15 mouse cellular contexts compared by ENCODE assay signal in the genomic region with DNA sequence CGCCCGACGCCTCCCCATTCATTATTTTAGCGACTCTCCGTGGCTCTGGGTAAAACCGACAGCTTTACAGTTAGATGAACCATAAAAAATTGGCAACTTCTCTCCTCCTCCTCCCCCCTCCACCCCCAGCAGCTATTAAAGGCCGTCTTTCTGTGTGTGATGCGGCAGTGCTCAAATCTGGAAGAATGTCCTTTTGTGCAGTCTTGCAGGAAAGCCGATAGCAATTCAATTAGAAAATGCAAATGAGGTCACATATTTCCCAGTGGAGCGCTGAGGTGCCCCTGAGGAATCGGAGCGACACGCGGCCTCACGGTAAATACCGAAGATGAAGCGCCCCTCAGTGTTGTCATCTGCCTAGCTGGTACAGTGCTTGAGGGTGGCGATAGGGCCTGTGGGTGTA.
A peak's percentile ranks its signal among the peaks of the same experiment; 100 is the strongest.
DNase-seq lines count a peak whose midpoint lies in the region; ATAC-seq lines count a peak whose summit lies in the region.
"Had no signal": no experiment of that assay in that cellular context is flagged by ENCODE, and none has a peak within 500 bp of the region (broad histone marks: within the 10 kb centered on the region; RNA-seq: fewer than 3 reads in every experiment).

No protein-coding gene starts in this region.

- no peak overlapping the region for H3K9ac ChIP-seq in embryonic facial prominence, embryonic 14.5 days (ENCODE audit: low read depth, low read length)
- H3K9ac ChIP-seq in hindbrain, embryonic 14.5 days = no peak overlapping the region
- no peak overlapping the region for H3K9ac ChIP-seq in neural tube, embryonic 13.5 days
- H3K9ac ChIP-seq in intestine, embryonic 16.5 days (ENCODE audit: low read depth, low read length) = no peak overlapping the region
- H3K9ac ChIP-seq: heart, embryonic 13.5 days had no signal

- ATAC-seq in embryonic facial prominence, embryonic 14.5 days (ENCODE audit: low read depth) = peak; percentile 44; the same call in 1 of the 2 replicates
- ATAC-seq in hindbrain, embryonic 14.5 days (ENCODE audit: low FRiP score) = peak; percentile 83
- peak; percentile 90 for ATAC-seq in neural tube, embryonic 13.5 days (ENCODE audit: low read depth)
- no peak for ATAC-seq in intestine, embryonic 16.5 days

- H3K27me3 ChIP-seq in embryonic facial prominence, embryonic 14.5 days (replicated peaks; ENCODE audit: control insufficient read depth, insufficient read depth, low read length) = no peaks in the 10 kb centered on the region
- H3K27me3 ChIP-seq in embryonic facial prominence, embryonic 10.5 days (replicated peaks; ENCODE audit: low read depth, poor library complexity, severe bottlenecking) = no peaks in the 10 kb centered on the region
- H3K27me3 ChIP-seq in hindbrain, embryonic 14.5 days (ENCODE audit: control insufficient read depth, insufficient read depth, low read length) = no peaks in the 10 kb centered on the region
- no peaks in the 10 kb centered on the region for H3K27me3 ChIP-seq in neural tube, embryonic 13.5 days
- no peaks in the 10 kb centered on the region for H3K27me3 ChIP-seq in intestine, embryonic 16.5 days (replicated peaks; ENCODE audit: control insufficient read depth, insufficient read depth, low read length)
- H3K27me3 ChIP-seq: heart, embryonic 13.5 days had no signal

- no peak for DNase-seq in embryonic facial prominence, embryonic 14.5 days (ENCODE audit: low spot score)
- no peak for DNase-seq in embryonic facial prominence, embryonic 10.5 days (ENCODE audit: low spot score)
- DNase-seq in embryo, embryonic 10.5 days (ENCODE audit: low spot score) = peak; percentile 48
- peak; percentile 68 for DNase-seq in hindbrain, embryonic 14.5 days (ENCODE audit: low spot score)
- DNase-seq in thymus, postnatal 4 days = no peak
- DNase-seq in kidney, adult 18-20 months = no peak
- DNase-seq: adrenal gland, postnatal 36 days; cerebellum, postnatal 36 days; kidney, adult 2 months; lung, postnatal 14 days; thymus, postnatal 14 days had no signal

- no peak overlapping the region for H3K27ac ChIP-seq in embryonic facial prominence, embryonic 14.5 days (replicated peaks; ENCODE audit: low read depth, low read length)
- no peak overlapping the region for H3K27ac ChIP-seq in embryonic facial prominence, embryonic 10.5 days (replicated peaks)
- peak overlapping the region; percentile 70 for H3K27ac ChIP-seq in hindbrain, embryonic 14.5 days
- peak overlapping the region; percentile 86 for H3K27ac ChIP-seq in neural tube, embryonic 13.5 days (replicated peaks)
- no peak overlapping the region for H3K27ac ChIP-seq in intestine, embryonic 16.5 days (ENCODE audit: low read length)
- H3K27ac ChIP-seq: heart, embryonic 13.5 days had no signal

- H3K4me1 ChIP-seq in embryonic facial prominence, embryonic 14.5 days (ENCODE audit: control insufficient read depth, insufficient read depth, low read length) = no peaks in the 10 kb centered on the region
- peaks cover 21% of the 10 kb centered on the region for H3K4me1 ChIP-seq in embryonic facial prominence, embryonic 10.5 days
- H3K4me1 ChIP-seq in hindbrain, embryonic 14.5 days (replicated peaks; ENCODE audit: control insufficient read depth, insufficient read depth, low read length) = peaks cover 15% of the 10 kb centered on the region
- H3K4me1 ChIP-seq in neural tube, embryonic 13.5 days (replicated peaks) = peaks cover 34% of the 10 kb centered on the region
- no peaks in the 10 kb centered on the region for H3K4me1 ChIP-seq in intestine, embryonic 16.5 days (ENCODE audit: control insufficient read depth, insufficient read depth, low read length)

- H3K36me3 ChIP-seq in embryonic facial prominence, embryonic 14.5 days (ENCODE audit: control insufficient read depth, insufficient read depth, low read length) = no peaks in the 10 kb centered on the region
- no peaks in the 10 kb centered on the region for H3K36me3 ChIP-seq in embryonic facial prominence, embryonic 10.5 days (replicated peaks)
- no peaks in the 10 kb centered on the region for H3K36me3 ChIP-seq in hindbrain, embryonic 14.5 days (replicated peaks; ENCODE audit: control insufficient read depth, insufficient read depth)
- no peaks in the 10 kb centered on the region for H3K36me3 ChIP-seq in neural tube, embryonic 13.5 days
- H3K36me3 ChIP-seq in intestine, embryonic 16.5 days (ENCODE audit: control insufficient read depth, insufficient read depth, low read length) = no peaks in the 10 kb centered on the region
- H3K36me3 ChIP-seq: heart, embryonic 13.5 days had no signal

- H3K4me3 ChIP-seq in embryonic facial prominence, embryonic 14.5 days (ENCODE audit: low read depth, low read length) = no peak overlapping the region
- no peak overlapping the region for H3K4me3 ChIP-seq in embryonic facial prominence, embryonic 10.5 days
- H3K4me3 ChIP-seq in hindbrain, embryonic 14.5 days (replicated peaks; ENCODE audit: low read length) = no peak overlapping the region
- H3K4me3 ChIP-seq in neural tube, embryonic 13.5 days = no peak overlapping the region
- H3K4me3 ChIP-seq in intestine, embryonic 16.5 days (ENCODE audit: low read length) = no peak overlapping the region
- H3K4me3 ChIP-seq: heart, embryonic 13.5 days had no signal

- H3K4me2 ChIP-seq in embryonic facial prominence, embryonic 14.5 days (ENCODE audit: low read depth, low read length) = peak overlapping the region; percentile 18; the same call in 1 of the 2 replicates
- peak overlapping the region; percentile 31 for H3K4me2 ChIP-seq in hindbrain, embryonic 14.5 days (replicated peaks)
- peak overlapping the region; percentile 21 for H3K4me2 ChIP-seq in neural tube, embryonic 13.5 days
- no peak overlapping the region for H3K4me2 ChIP-seq in intestine, embryonic 16.5 days (ENCODE audit: low read depth, low read length)
- H3K4me2 ChIP-seq: heart, embryonic 13.5 days; liver, embryonic 11.5 days had no signal

- H3K9me3 ChIP-seq in embryonic facial prominence, embryonic 14.5 days (ENCODE audit: control insufficient read depth, low read length) = no peaks in the 10 kb centered on the region
- no peaks in the 10 kb centered on the region for H3K9me3 ChIP-seq in embryonic facial prominence, embryonic 10.5 days
- no peaks in the 10 kb centered on the region for H3K9me3 ChIP-seq in hindbrain, embryonic 14.5 days (ENCODE audit: control insufficient read depth, low read length)
- H3K9me3 ChIP-seq in neural tube, embryonic 13.5 days = no peaks in the 10 kb centered on the region
- H3K9me3 ChIP-seq in intestine, embryonic 16.5 days (ENCODE audit: control insufficient read depth, low read length) = no peaks in the 10 kb centered on the region
- H3K9me3 ChIP-seq: heart, embryonic 13.5 days had no signal

- 52% methylated on average over 18 of the region's 18 CpGs for whole genome bisulfite sequencing in embryonic facial prominence, embryonic 14.5 days
- WGBS in embryonic facial prominence, embryonic 10.5 days = 58% methylated on average over 18 of the region's 18 CpGs
- WGBS in hindbrain, embryonic 14.5 days = 8% methylated on average over 18 of the region's 18 CpGs
- WGBS in neural tube, embryonic 13.5 days = 11% methylated on average over 18 of the region's 18 CpGs
- 73% methylated on average over 18 of the region's 18 CpGs for WGBS in intestine, embryonic 16.5 days

Comparison
In these comparisons a context has a peak if more than half of its experiments do, and no peak if none do; other contexts are left out.
1. DNase-seq: peak in embryo, embryonic 10.5 days (single experiment) and hindbrain, embryonic 14.5 days (single experiment); none in embryonic facial prominence, embryonic 14.5 days (single experiment), embryonic facial prominence, embryonic 10.5 days (single experiment), thymus, postnatal 4 days (single experiment) and kidney, adult 18-20 months (single experiment).
2. H3K27ac ChIP-seq: peak in hindbrain, embryonic 14.5 days (single experiment) and neural tube, embryonic 13.5 days (single experiment); none in embryonic facial prominence, embryonic 14.5 days (single experiment), embryonic facial prominence, embryonic 10.5 days (single experiment) and intestine, embryonic 16.5 days (single experiment).